Mouse (Mus musculus): ENCODE results near the gene Pygo1.

DNA sequence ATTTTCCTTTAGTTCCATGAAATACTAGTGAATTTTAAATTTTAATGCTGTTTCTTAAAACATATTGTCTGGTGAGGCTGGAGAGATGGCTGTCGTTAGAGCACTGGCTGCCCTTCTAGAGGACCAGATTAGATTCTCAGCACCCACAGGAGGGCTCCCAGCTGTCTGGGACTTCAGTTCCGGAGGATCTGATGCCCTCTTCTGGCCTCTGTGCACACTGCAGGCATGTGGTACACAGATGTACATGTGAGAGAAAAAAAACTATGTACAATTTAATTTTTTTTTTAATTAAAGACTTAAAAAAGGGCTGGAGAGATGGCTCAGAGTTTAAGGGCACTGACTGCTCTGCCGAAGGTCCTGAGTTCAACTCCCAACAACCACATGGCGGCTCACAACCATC lies 9.9 kb downstream of the Pygo1 start:
- TF ChIP-seq CTCF (IDR thresholded peaks at IDR 0.05; ENCODE audit: low read depth, low read length) (no peak), POLR2A (IDR thresholded peaks at IDR 0.05; ENCODE audit: borderline replicate concordance, low read depth, low read length) (no peak)

All from bone marrow macrophage, adult 2 months (primary cell).